Mouse (Mus musculus): ENCODE measurements around the gene Pdf.
"Not testable (repeated sequence)": the region's sequence is repeated elsewhere in the genome, so short reads cannot be mapped to it uniquely, and the experiment has no call there.

Pdf gene

GRCm38 (mm10) chr8:107036626-107037025 is 11.8 kb downstream of the Pdf start:
- DNase-seq (ENCODE audit: low spot score): no peak

GRCm38 (mm10) chr8:107035641-107036040 is 12.8 kb downstream of the Pdf start:
- DNase-seq (ENCODE audit: low spot score): no peak

- not testable (repeated sequence) for DNase-seq (ENCODE audit: low spot score)
Observed at GRCm38 (mm10) chr8:107033609-107034008, 14.8 kb downstream of the Pdf start.

GRCm38 (mm10) chr8:107031577-107032090 is 16.8 kb downstream of the Pdf start:
- DNase-seq (ENCODE audit: low spot score): no peak

GRCm38 (mm10) chr8:107030650-107031576 is 17.5 kb downstream of the Pdf start, which contains the start of gene Vps4a:
Gene Vps4a, plus strand, starts transcription at chr8:107031222.
- DNase-seq (ENCODE audit: low spot score): peak; percentile 93

- DNase-seq (ENCODE audit: low spot score): no peak
Observed at GRCm38 (mm10) chr8:107030058-107030457, 18.4 kb downstream of the Pdf start.

- no peak for DNase-seq (ENCODE audit: low spot score)
Observed at GRCm38 (mm10) chr8:107029310-107029709, 19.1 kb downstream of the Pdf start.

GRCm38 (mm10) chr8:107023479-107023878 is 24.9 kb downstream of the Pdf start:
- no peak for DNase-seq (ENCODE audit: low spot score)

- DNase-seq (ENCODE audit: low spot score): no peak
Observed at GRCm38 (mm10) chr8:107014915-107015314, 33.5 kb downstream of the Pdf start.

- DNase-seq (ENCODE audit: low spot score): no peak
Observed at GRCm38 (mm10) chr8:107012666-107013065, 35.7 kb downstream of the Pdf start.

- DNase-seq (ENCODE audit: low spot score): peak; percentile 23
Observed at GRCm38 (mm10) chr8:107007795-107008194, 40.6 kb downstream of the Pdf start.

GRCm38 (mm10) chr8:107002532-107002931 is 45.9 kb downstream of the Pdf start:
- peak; percentile 71 for DNase-seq (ENCODE audit: low spot score)

GRCm38 (mm10) chr8:106999068-106999467 is 49.3 kb downstream of the Pdf start:
- DNase-seq (ENCODE audit: low spot score): no peak

- no peak for DNase-seq (ENCODE audit: low spot score)
Observed at GRCm38 (mm10) chr8:106997416-106997815, 51.0 kb downstream of the Pdf start.

- DNase-seq (ENCODE audit: low spot score): not testable (repeated sequence)
Observed at GRCm38 (mm10) chr8:106996339-106996738, 52.1 kb downstream of the Pdf start.
